ENCODE assay signal across 20 mouse cellular contexts in the genomic region with DNA sequence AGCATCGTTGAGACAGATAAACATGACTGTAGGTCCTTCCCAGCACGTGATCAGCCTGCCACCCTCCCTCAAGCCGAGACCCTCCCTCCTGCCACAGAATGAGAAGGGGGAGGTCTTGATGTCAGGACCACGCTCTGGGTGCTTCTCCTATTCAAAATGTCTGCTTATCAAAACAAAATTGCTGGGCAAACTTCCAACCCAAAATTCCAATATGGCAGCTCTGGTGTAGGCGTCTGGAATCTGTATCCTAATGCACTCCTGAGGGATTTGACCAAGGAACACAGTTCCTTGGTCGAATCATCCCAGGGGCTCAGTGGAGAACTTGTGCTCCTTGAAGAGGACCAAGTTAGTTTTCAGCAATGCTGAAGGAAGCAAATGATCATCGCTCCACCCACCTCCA. TPM values are rescaled to one million over a fixed set of nuclear protein-coding genes. Genes with fewer than 3 reads are reported as not detected.
"Had no signal": no experiment of that assay in that cellular context is flagged by ENCODE, and none has a peak within 500 bp of the region (broad histone marks: within the 10 kb centered on the region; RNA-seq: fewer than 3 reads in every experiment).

No protein-coding gene starts in this region.

- H3K27ac ChIP-seq: intestine, embryonic 15.5 days; limb, embryonic 10.5 days; limb, embryonic 13.5 days; liver, embryonic 12.5 days; liver, embryonic 15.5 days; midbrain, embryonic 12.5 days; midbrain, embryonic 15.5 days; neural tube, embryonic 12.5 days; neural tube, embryonic 15.5 days had no signal

- H3K27me3 ChIP-seq: intestine, embryonic 15.5 days; limb, embryonic 13.5 days; liver, embryonic 12.5 days; liver, embryonic 15.5 days; midbrain, embryonic 15.5 days; neural tube, embryonic 12.5 days; neural tube, embryonic 15.5 days had no signal

- H3K36me3 ChIP-seq: intestine, embryonic 15.5 days; limb, embryonic 10.5 days; limb, embryonic 13.5 days; liver, embryonic 12.5 days; liver, embryonic 15.5 days; midbrain, embryonic 12.5 days; midbrain, embryonic 15.5 days; neural tube, embryonic 12.5 days; neural tube, embryonic 15.5 days had no signal

- ATAC-seq: intestine, embryonic 15.5 days; liver, embryonic 12.5 days; midbrain, embryonic 15.5 days had no signal

- H3K9me3 ChIP-seq: intestine, embryonic 15.5 days; limb, embryonic 10.5 days; limb, embryonic 13.5 days; liver, embryonic 12.5 days; liver, embryonic 15.5 days; midbrain, embryonic 12.5 days; midbrain, embryonic 15.5 days; neural tube, embryonic 12.5 days; neural tube, embryonic 15.5 days had no signal

- DNase-seq: kidney, adult 18-20 months; kidney, adult 9 months; kidney, postnatal 4 days; liver; lung, postnatal 36 days; right cerebral cortex, adult 18-20 months; right cerebral cortex, postnatal 14 days; right cerebral cortex, postnatal 4 days; thymus, adult 18-20 months; thymus, postnatal 36 days had no signal

- H3K4me3 ChIP-seq: intestine, embryonic 15.5 days; limb, embryonic 10.5 days; limb, embryonic 13.5 days; liver, embryonic 12.5 days; liver, embryonic 15.5 days; megakaryocyte, embryonic 14.5 days; midbrain, embryonic 12.5 days; midbrain, embryonic 15.5 days; neural tube, embryonic 12.5 days; neural tube, embryonic 15.5 days had no signal

- H3K9ac ChIP-seq: intestine, embryonic 15.5 days; limb, embryonic 13.5 days; liver, embryonic 12.5 days; liver, embryonic 15.5 days; midbrain, embryonic 12.5 days; midbrain, embryonic 15.5 days; neural tube, embryonic 12.5 days; neural tube, embryonic 15.5 days had no signal

- H3K4me2 ChIP-seq: intestine, embryonic 15.5 days; limb, embryonic 13.5 days; liver, embryonic 12.5 days; liver, embryonic 15.5 days; midbrain, embryonic 12.5 days; midbrain, embryonic 15.5 days; neural tube, embryonic 12.5 days; neural tube, embryonic 15.5 days had no signal

RNA-seq across cellular contexts. Expression of a gene that starts 25.5 kb away (rescaled TPM):
- polyA plus RNA-seq: liver, embryonic 12.5 days; liver, embryonic 15.5 days had no signal
